Comparison of ENCODE assay signal across 12 mouse cellular contexts in genomic region chr8:111715514-111715913, GRCm38 (mm10). TPM values are rescaled to one million over a fixed set of nuclear protein-coding genes. Genes with fewer than 3 reads are reported as not detected.
A peak's percentile ranks its signal among the peaks of the same experiment; 100 is the strongest.
DNase-seq lines count a peak whose midpoint lies in the region; ATAC-seq and TF ChIP-seq lines count a peak whose summit lies in the region.
"Had no signal": no experiment of that assay in that cellular context is flagged by ENCODE, and none has a peak within 500 bp of the region (broad histone marks: within the 10 kb centered on the region; RNA-seq: fewer than 3 reads in every experiment).

No protein-coding gene starts in this region.

- DNase-seq in gastrocnemius, adult 2 months = no peak
- DNase-seq in gastrocnemius, adult 18-20 months (ENCODE audit: low spot score) = no peak
- DNase-seq in liver, postnatal 0 days = no peak
- no peak for DNase-seq in ovary, postnatal 14 days (ENCODE audit: low spot score)
- no peak for DNase-seq in layer of hippocampus, adult 18-20 months (ENCODE audit: low spot score in 2 of 2)

- WGBS in liver, postnatal 0 days (ENCODE audit: insufficient replicate concordance) = 77% methylated on average over 13 of the region's 13 CpGs
- 75% methylated on average over 13 of the region's 13 CpGs for WGBS in liver, embryonic 12.5 days (ENCODE audit: insufficient replicate concordance)
- 87% methylated on average over 13 of the region's 13 CpGs for WGBS in forebrain, embryonic 15.5 days

- no peaks in the 10 kb centered on the region for H3K9me3 ChIP-seq in liver, postnatal 0 days (ENCODE audit: low read length)
- H3K9me3 ChIP-seq in liver, embryonic 12.5 days (replicated peaks) = no peaks in the 10 kb centered on the region
- H3K9me3 ChIP-seq in forebrain, embryonic 15.5 days = no peaks in the 10 kb centered on the region
- H3K9me3 ChIP-seq: kidney, embryonic 15.5 days; stomach, embryonic 15.5 days had no signal

- intact Hi-C loops in gastrocnemius, adult 2 months (cut with DNase I) = no loop called here

- H3K4me3 ChIP-seq in gastrocnemius, adult 2 months = no peak overlapping the region
- H3K4me3 ChIP-seq in liver, postnatal 0 days (ENCODE audit: low read depth, low read length) = no peak overlapping the region
- no peak overlapping the region for H3K4me3 ChIP-seq in liver, embryonic 12.5 days
- no peak overlapping the region for H3K4me3 ChIP-seq in forebrain, embryonic 15.5 days
- no peak overlapping the region for H3K4me3 ChIP-seq in myocyte
- H3K4me3 ChIP-seq: kidney, embryonic 15.5 days; stomach, embryonic 15.5 days had no signal

- H3K36me3 ChIP-seq in liver, postnatal 0 days (replicated peaks; ENCODE audit: insufficient read depth, low read length) = peaks cover 38% of the 10 kb centered on the region
- H3K36me3 ChIP-seq in liver, embryonic 12.5 days = peaks cover 53% of the 10 kb centered on the region
- peaks cover 49% of the 10 kb centered on the region for H3K36me3 ChIP-seq in forebrain, embryonic 15.5 days
- H3K36me3 ChIP-seq in myocyte (ENCODE audit: control insufficient read depth, insufficient read depth) = peaks cover 30% of the 10 kb centered on the region

- H3K27ac ChIP-seq in gastrocnemius, adult 2 months = peak overlapping the region; percentile 93
- no peak overlapping the region for H3K27ac ChIP-seq in liver, postnatal 0 days (ENCODE audit: low read depth)
- H3K27ac ChIP-seq in liver, embryonic 12.5 days = no peak overlapping the region
- H3K27ac ChIP-seq in forebrain, embryonic 15.5 days (replicated peaks) = peak overlapping the region; percentile 95
- H3K27ac ChIP-seq: macrophage had no signal

- no peak overlapping the region for H3K4me2 ChIP-seq in liver, postnatal 0 days (ENCODE audit: low read depth, low read length)
- no peak overlapping the region for H3K4me2 ChIP-seq in liver, embryonic 12.5 days
- H3K4me2 ChIP-seq in forebrain, embryonic 15.5 days (replicated peaks) = no peak overlapping the region
- peak overlapping the region; percentile 40 for H3K4me2 ChIP-seq in myocyte (ENCODE audit: low read depth)
- H3K4me2 ChIP-seq: kidney, embryonic 15.5 days; stomach, embryonic 15.5 days had no signal

- H3K27me3 ChIP-seq in liver, postnatal 0 days (ENCODE audit: insufficient read depth, low read length) = no peaks in the 10 kb centered on the region
- H3K27me3 ChIP-seq in liver, embryonic 12.5 days (replicated peaks) = peaks cover 3% of the 10 kb centered on the region; the same call in 1 of the 2 replicates
- no peaks in the 10 kb centered on the region for H3K27me3 ChIP-seq in forebrain, embryonic 15.5 days
- H3K27me3 ChIP-seq in myocyte (ENCODE audit: control insufficient read depth, insufficient read depth, insufficient read length) = no peaks in the 10 kb centered on the region
- H3K27me3 ChIP-seq: kidney, embryonic 15.5 days; stomach, embryonic 15.5 days had no signal

- peaks cover 6% of the 10 kb centered on the region; the same call in 1 of the 2 replicates for H3K4me1 ChIP-seq in liver, postnatal 0 days (ENCODE audit: insufficient read depth)
- H3K4me1 ChIP-seq in liver, embryonic 12.5 days = peaks cover 29% of the 10 kb centered on the region
- H3K4me1 ChIP-seq in forebrain, embryonic 15.5 days = peaks cover 35% of the 10 kb centered on the region

- TF ChIP-seq POLR2A in myocyte (IDR thresholded peaks at IDR 0.05; ENCODE audit: insufficient read length, low read depth) = peak; percentile 6

- no peak for ATAC-seq in liver, postnatal 0 days
- no peak for ATAC-seq in liver, embryonic 12.5 days
- ATAC-seq in forebrain, embryonic 15.5 days (replicated peaks) = no peak

- TF ChIP-seq CTCF in gastrocnemius, adult 2 months (IDR thresholded peaks at IDR 0.05) = no peak; the same call in 1 of the 2 replicates
- peak; percentile 16; the same call in 1 of the 2 replicates for TF ChIP-seq CTCF in liver, postnatal 0 days (IDR thresholded peaks at IDR 0.05; ENCODE audit: low read depth)

- TF ChIP-seq EP300 in liver, postnatal 0 days (IDR thresholded peaks at IDR 0.05; ENCODE audit: low read depth) = no peak

- H3K79me2 ChIP-seq in myocyte (ENCODE audit: control insufficient read depth, insufficient read depth) = peaks cover 43% of the 10 kb centered on the region

- no peak overlapping the region for H3K9ac ChIP-seq in liver, postnatal 0 days (replicated peaks)
- H3K9ac ChIP-seq in liver, embryonic 12.5 days = no peak overlapping the region
- H3K9ac ChIP-seq in forebrain, embryonic 15.5 days (replicated peaks) = no peak overlapping the region
- H3K9ac ChIP-seq: kidney, embryonic 15.5 days; stomach, embryonic 15.5 days had no signal

- peak overlapping the region; percentile 13 for H3ac ChIP-seq in myocyte (ENCODE audit: control insufficient read depth, insufficient read length)

TF ChIP-seq in myocyte, 11 proteins besides CTCF, POLR2A, EP300 and RAD21:
- no peak for TF ChIP-seq SRF (IDR thresholded peaks at IDR 0.05; ENCODE audit: control insufficient read depth, insufficient read length, low read depth)
- no peak for TF ChIP-seq TCF12 (IDR thresholded peaks at IDR 0.05; ENCODE audit: insufficient read depth, poor library complexity, severe bottlenecking)
- no peak for TF ChIP-seq MYOD1 (IDR thresholded peaks at IDR 0.05; ENCODE audit: control insufficient read depth in 1 of 3, insufficient read length in 2 of 3, low read depth in 2 of 3)
- peak; percentile 53 for TF ChIP-seq POLR2AphosphoS2 (IDR thresholded peaks at IDR 0.05; ENCODE audit: insufficient read length, low read depth)
- TF ChIP-seq REST (IDR thresholded peaks at IDR 0.05; ENCODE audit: insufficient read depth, insufficient read length) = no peak
- TF ChIP-seq TCF3 (IDR thresholded peaks at IDR 0.05; ENCODE audit: insufficient read length, low read depth) = no peak

RNA-seq across cellular contexts. Expression of gene Ctrb1, which starts 24.7 kb away (rescaled TPM):
- total RNA-seq in gastrocnemius, adult 2 months (2021) = not detected
- under 1 TPM in 1 of 2 experiments, not detected in 1; 0.71 TPM for total RNA-seq in gastrocnemius, adult 18-20 months (2021)
- 0.13 and 38.9 TPM in 2 replicates for polyA plus RNA-seq in liver, postnatal 0 days (2015; fragmentation: Nextera tagmentation; extraction: Ambion mirVana)
- polyA plus RNA-seq in liver, embryonic 12.5 days (2016; fragmentation: Nextera tagmentation; extraction: Ambion mirVana) = not detected in 2 replicates
- not detected in 2 replicates for polyA plus RNA-seq in forebrain, embryonic 15.5 days (2015; fragmentation: Nextera tagmentation; extraction: Ambion mirVana)
- 85.4 TPM for polyA plus RNA-seq in myocyte (2012; fragmentation: generic; extraction: Trizol)
- total RNA-seq in layer of hippocampus, adult 18-20 months (2021) = not detected
- total RNA-seq: left cerebral cortex, postnatal 36 days had no signal
- polyA plus RNA-seq: macrophage had no signal

RNA-seq across cellular contexts. Expression of gene Bcar1, which starts 28.1 kb away (rescaled TPM):
- 10 to 100 TPM; 10.8 to 12.6 TPM for total RNA-seq in gastrocnemius, adult 2 months (2021)
- 10 to 100 TPM; 10.6 to 10.8 TPM for total RNA-seq in gastrocnemius, adult 18-20 months (2021)
- 9.9 and 11.6 TPM in 2 replicates for polyA plus RNA-seq in liver, postnatal 0 days (2015; fragmentation: Nextera tagmentation; extraction: Ambion mirVana)
- polyA plus RNA-seq in liver, embryonic 12.5 days (2016; fragmentation: Nextera tagmentation; extraction: Ambion mirVana) = 9.5 and 10.3 TPM in 2 replicates
- 51.8 and 55.1 TPM in 2 replicates for polyA plus RNA-seq in forebrain, embryonic 15.5 days (2015; fragmentation: Nextera tagmentation; extraction: Ambion mirVana)
- polyA plus RNA-seq in myocyte (2012; fragmentation: generic; extraction: Trizol) = 81.9 TPM
- total RNA-seq in layer of hippocampus, adult 18-20 months (2021) = 10 to 100 TPM; 61.4 to 63.7 TPM

Comparison
In these comparisons a context has a peak if more than half of its experiments do, and no peak if none do; other contexts are left out.
1. H3K27ac ChIP-seq: peak in gastrocnemius, adult 2 months (single experiment) and forebrain, embryonic 15.5 days (single experiment); none in liver, postnatal 0 days (single experiment) and liver, embryonic 12.5 days (single experiment).